Mouse (Mus musculus) hindbrain, embryonic 10.5 days (tissue): ENCODE data around the gene Igbp1. TPM values are rescaled to one million over a fixed set of nuclear protein-coding genes. Genes with fewer than 3 reads are reported as not detected.

Experiments
- DNase-seq: peaks from one replicate; pipeline ENCODE4 v3.0.0-alpha.2; 2017; ENCODE audit warnings: low spot score
- H3K27ac ChIP-seq: fragments of 300-500 bp; sonication (generic); 2 replicates; pipeline ENCODE4 v1.5.1; 2016; ENCODE audit warnings: mild to moderate bottlenecking, moderate library complexity
- H3K27me3 ChIP-seq: fragments of 300-500 bp; sonication (generic); 2 replicates; pipeline ENCODE4 v1.6.1; 2016; ENCODE audit warnings: mild to moderate bottlenecking; ENCODE audit not compliant: poor library complexity, insufficient read depth, severe bottlenecking
- H3K36me3 ChIP-seq: fragments of 300-500 bp; sonication (generic); 2 replicates; pipeline ENCODE4 v1.6.1; 2016; ENCODE audit warnings: mild to moderate bottlenecking, moderate library complexity
- H3K4me1 ChIP-seq: fragments of 300-500 bp; sonication (generic); replicated peaks from 2 replicates; pipeline ENCODE4 v1.6.1; 2016; ENCODE audit warnings: mild to moderate bottlenecking
- H3K4me3 ChIP-seq: fragments of 300-500 bp; sonication (generic); 2 replicates; pipeline ENCODE4 v1.5.1; 2016; ENCODE audit warnings: mild to moderate bottlenecking, moderate library complexity
- H3K9me3 ChIP-seq: fragments of 300-500 bp; sonication (generic); 2 replicates; pipeline ENCODE4 v1.6.1; 2016; ENCODE audit warnings: mild to moderate bottlenecking, moderate library complexity
- WGBS: fragments of 180-500 bp; shearing (Covaris S2); methylation state at CpG from one replicate; pipeline ENCODE4 v1.1.7; 2016; 5-methylcytosine and 5-hydroxymethylcytosine counted together
- polyA plus RNA-seq: library from polyadenylated mRNA; unstranded; fragments of >200 nt; fragmentation: Nextera tagmentation; extraction: Ambion mirVana; gene quantifications from 2 replicates; pipeline ENCODE4 v1.2.1, GENCODE M21; 2016

The Igbp1 gene
- polyA plus RNA-seq, 1 experiment from 2014 or later: 36.0 TPM

- peaks cover 58% of the 10 kb centered on the region for H3K27me3 ChIP-seq
Measured at GRCm38 (mm10) chrX:100518532-100518931, 24.4 kb downstream of the Igbp1 start.

GRCm38 (mm10) chrX:100524471-100524870 lies 30.4 kb downstream of the Igbp1 start, which contains the start of gene Dgat2l6:
Gene Dgat2l6 (plus strand): TSS chrX:100524838.
- WGBS: 85% methylated on average over 4 of the region's 4 CpGs

More at GRCm38 (mm10) chrX:100518532-100518931, 24.4 kb downstream of the Igbp1 start:
- DNase-seq: no peak
- Histone ChIP-seq H3K27ac (no peak overlapping the region), H3K9me3 (no peaks in the 10 kb centered on the region), H3K4me1 (no peaks in the 10 kb centered on the region), H3K4me3 (no peak overlapping the region), H3K36me3 (peaks cover 34% of the 10 kb centered on the region)
- 94% methylated on average over 2 of the region's 2 CpGs for WGBS

GRCm38 (mm10) chrX:100556026-100556425 lies 61.9 kb downstream of the Igbp1 start:
- no peaks in the 10 kb centered on the region for H3K36me3 ChIP-seq
- no peaks in the 10 kb centered on the region for H3K9me3 ChIP-seq
- H3K4me3 ChIP-seq: no peak overlapping the region
- no peak overlapping the region for H3K27ac ChIP-seq
- peaks cover 36% of the 10 kb centered on the region for H3K27me3 ChIP-seq
- DNase-seq: no peak
- 81% methylated on average over 3 of the region's 3 CpGs for WGBS
- H3K4me1 ChIP-seq: no peaks in the 10 kb centered on the region

More at GRCm38 (mm10) chrX:100524471-100524870, 30.4 kb downstream of the Igbp1 start, which contains the start of gene Dgat2l6:
- no peaks in the 10 kb centered on the region for H3K4me1 ChIP-seq
- no peaks in the 10 kb centered on the region for H3K9me3 ChIP-seq
- DNase-seq: no peak
- no peak within 1 kb of the TSS for H3K27ac ChIP-seq
- peaks cover 49% of the 10 kb centered on the region for H3K27me3 ChIP-seq
- H3K36me3 ChIP-seq: no peaks in the 10 kb centered on the region
- no peak within 1 kb of the TSS for H3K4me3 ChIP-seq

GRCm38 (mm10) chrX:100565696-100566095 lies 71.6 kb downstream of the Igbp1 start:
- WGBS: 91% methylated on average over 3 of the region's 3 CpGs
- Histone ChIP-seq H3K4me3 (no peak overlapping the region), H3K36me3 (no peaks in the 10 kb centered on the region), H3K27ac (no peak overlapping the region), H3K9me3 (no peaks in the 10 kb centered on the region), H3K4me1 (no peaks in the 10 kb centered on the region), H3K27me3 (peaks cover 2% of the 10 kb centered on the region; the same call in 1 of the 2 replicates)
- no peak for DNase-seq

Other genes starting within 250 kb of the Igbp1 start
- gene Otud6a, start 65.3 kb upstream of the Igbp1 start, polyA plus RNA-seq: not detected in 2 replicates
- gene Awat2, start 51.6 kb upstream of the Igbp1 start, polyA plus RNA-seq: 0.63 and 0.95 TPM in 2 replicates
- gene Dgat2l6, start 30.5 kb downstream of the Igbp1 start, polyA plus RNA-seq: not detected in 2 replicates
- gene Awat1, start 78.0 kb downstream of the Igbp1 start, polyA plus RNA-seq: not detected in 2 replicates
- gene P2ry4, start 100.6 kb downstream of the Igbp1 start, polyA plus RNA-seq: not detected in 2 replicates
- not detected in 2 replicates for gene Arr3, start 111.2 kb downstream of the Igbp1 start, polyA plus RNA-seq
- 32.2 and 39.0 TPM in 2 replicates for gene Kif4, start 131.4 kb downstream of the Igbp1 start, polyA plus RNA-seq
- gene Pdzd11, start 132.3 kb downstream of the Igbp1 start, polyA plus RNA-seq: 134 and 146 TPM in 2 replicates
- 8.6 and 9.9 TPM in 2 replicates for gene Gdpd2, start 235.6 kb downstream of the Igbp1 start, polyA plus RNA-seq